1 mouse cellular context compared by ENCODE assay signal in the genomic region with DNA sequence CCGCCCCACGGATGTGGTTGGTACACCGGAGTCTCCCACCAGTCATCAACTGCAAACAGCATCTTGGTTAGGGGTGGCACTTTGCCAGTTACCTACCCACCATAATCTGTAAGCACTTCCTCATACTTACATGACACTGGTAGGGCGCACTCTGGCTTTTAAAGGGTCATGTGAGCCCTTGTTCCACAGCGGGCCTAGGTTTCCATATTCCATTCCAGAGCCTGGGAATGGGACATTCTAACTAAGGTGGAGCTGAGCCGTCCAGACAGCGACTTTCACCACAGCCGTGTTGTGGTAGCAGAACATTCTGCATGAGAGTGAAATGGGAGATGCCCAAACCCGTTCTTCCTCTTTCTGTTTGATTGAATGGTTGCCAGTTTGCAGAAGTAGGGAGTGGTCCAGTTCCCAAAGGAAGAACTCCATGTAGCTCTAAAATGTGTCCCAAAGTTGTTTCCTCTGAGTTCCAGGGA.
TF ChIP-seq lines count a peak whose summit lies in the region.

No protein-coding gene starts in this region.

TF ChIP-seq in MEL, 35 proteins besides CTCF, POLR2A, EP300 and RAD21 (continued from another document):
- TF ChIP-seq POLR2AphosphoS2 (IDR thresholded peaks at IDR 0.05; ENCODE audit: low read length) (no peak), ETS1 (IDR thresholded peaks at IDR 0.05; ENCODE audit: low read depth, low read length) (peak; percentile 47; the same call in 1 of the 2 replicates), BHLHE40 (IDR thresholded peaks at IDR 0.05; ENCODE audit: borderline replicate concordance, low read depth, low read length) (no peak), USF1 (IDR thresholded peaks at IDR 0.05; ENCODE audit: low read depth, low read length) (peak; percentile 51; the same call in 1 of the 2 replicates), MEF2A (IDR thresholded peaks at IDR 0.05; ENCODE audit: extremely low read depth, insufficient replicate concordance, low read depth, low read length, poor library complexity, severe bottlenecking) (no peak)
